Mouse (Mus musculus) macrophage (primary cell): ENCODE data around the gene Snx11. TPM values are rescaled to one million over a fixed set of nuclear protein-coding genes. Genes with fewer than 3 reads are reported as not detected.

Experiments used
- H3K27ac ChIP-seq: fragments of 350-480 bp; formaldehyde crosslinking; 2 replicates; pipeline ENCODE4 v1.9.0; 2021
- H3K36me3 ChIP-seq: fragments of 350-480 bp; formaldehyde crosslinking; 2 replicates; pipeline ENCODE4 v1.9.0; 2021; ENCODE audit errors: inconsistent target
- H3K4me3 ChIP-seq: fragments of 350-480 bp; formaldehyde crosslinking; 2 replicates; pipeline ENCODE4 v1.9.0; 2021; ENCODE audit errors: inconsistent target
- H3K79me2 ChIP-seq: fragments of 350-480 bp; formaldehyde crosslinking; 2 replicates; pipeline ENCODE4 v1.9.0; 2021; ENCODE audit errors: inconsistent target
- WGBS: methylation state at CpG from one replicate; pipeline ENCODE4 v1.1.7; 2026; ENCODE audit warnings: inconsistent platforms; ENCODE audit not compliant: missing documents; 5-methylcytosine and 5-hydroxymethylcytosine counted together
- polyA plus RNA-seq: library from polyadenylated mRNA; stranded (reverse); fragments of 250-400 nt; gene quantifications from 3 replicates; pipeline ENCODE4 v1.2.4, GENCODE M21; 2018; ENCODE audit warnings: inconsistent platforms

Gene Snx11
- polyA plus RNA-seq, 1 experiment from 2014 or later: 14.2 TPM

GRCm38 (mm10) chr11:96762742-96763470 lies 14.5 kb downstream of the Snx11 start:
- Histone ChIP-seq H3K36me3 (no peaks in the 10 kb centered on the region), H3K79me2 (no peaks in the 10 kb centered on the region), H3K27ac (no peak overlapping the region), H3K4me3 (no peak overlapping the region)
- 91% methylated on average over 15 of the region's 15 CpGs for WGBS

DNA sequence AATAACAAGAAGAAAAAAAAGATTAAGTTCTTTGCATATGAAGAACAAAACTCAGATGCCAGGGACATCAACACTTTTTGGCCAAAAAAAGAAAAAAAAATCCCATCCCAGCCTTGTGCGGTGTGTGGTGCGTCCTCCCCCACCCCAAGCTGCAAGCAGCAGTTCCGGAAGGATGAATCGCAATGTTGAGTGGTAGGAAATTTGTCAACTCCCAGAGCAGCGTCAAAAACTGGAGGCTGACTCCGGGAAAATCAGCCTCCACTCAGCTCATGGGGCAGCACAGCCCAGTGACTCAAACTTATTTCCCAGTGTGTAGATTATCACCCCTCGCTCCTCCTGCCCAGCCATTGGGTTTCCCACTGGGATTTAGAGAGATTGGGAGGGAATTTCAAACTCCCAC lies 15.4 kb downstream of the Snx11 start:
- Histone ChIP-seq H3K36me3 (no peaks in the 10 kb centered on the region), H3K79me2 (no peaks in the 10 kb centered on the region), H3K27ac (no peak overlapping the region), H3K4me3 (no peak overlapping the region)
- 85% methylated on average over 7 of the region's 7 CpGs for WGBS

- WGBS: 34% methylated on average over 3 of the region's 3 CpGs
- Histone ChIP-seq H3K36me3 (no peaks in the 10 kb centered on the region), H3K4me3 (no peak overlapping the region), H3K27ac (no peak overlapping the region), H3K79me2 (no peaks in the 10 kb centered on the region)
Measured at GRCm38 (mm10) chr11:96760042-96760441, 17.3 kb downstream of the Snx11 start.

DNA sequence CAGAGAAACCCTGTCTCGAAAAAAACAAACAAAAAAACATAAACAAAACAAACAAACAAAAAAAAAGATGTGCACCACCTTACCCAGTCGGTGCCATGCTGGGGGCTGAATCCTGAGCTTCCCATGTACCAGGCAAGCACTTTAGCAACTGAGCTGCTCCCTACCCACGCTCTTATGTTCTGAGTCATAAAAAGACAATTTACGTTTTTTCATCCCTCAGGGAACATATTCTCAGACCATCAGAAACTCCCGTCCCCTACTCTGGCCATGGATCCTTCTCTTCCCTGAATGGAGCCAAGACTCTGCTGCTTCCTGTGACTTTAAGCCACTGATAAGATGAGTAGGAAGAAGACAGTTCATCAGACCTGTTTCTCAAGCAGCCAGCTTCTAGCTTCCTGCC lies 19.0 kb downstream of the Snx11 start:
- Histone ChIP-seq H3K79me2 (no peaks in the 10 kb centered on the region), H3K4me3 (no peak overlapping the region), H3K36me3 (no peaks in the 10 kb centered on the region), H3K27ac (no peak overlapping the region)
- 83% methylated on average over 5 of the region's 5 CpGs for WGBS

DNA sequence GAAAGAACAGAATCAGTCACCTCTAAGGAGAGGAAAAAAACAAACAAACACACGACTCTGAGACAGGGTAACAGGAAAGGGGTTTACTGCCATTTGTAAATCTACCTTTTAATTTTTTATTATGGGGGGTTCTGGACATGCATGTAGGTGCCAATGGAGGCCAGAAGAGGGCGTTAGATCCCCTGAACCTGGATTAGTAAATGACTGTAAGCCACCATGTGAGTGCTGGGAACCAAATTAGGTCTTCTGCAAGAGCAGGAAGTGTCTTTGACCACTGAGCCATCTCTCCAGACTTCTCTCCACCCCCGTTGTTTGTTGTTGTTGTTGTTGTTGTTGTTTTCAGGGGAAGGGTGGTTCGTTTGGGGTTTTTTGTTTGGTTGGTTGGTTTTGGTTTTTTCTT lies 19.9 kb downstream of the Snx11 start:
- 72% methylated on average over 4 of the region's 4 CpGs for WGBS
- Histone ChIP-seq H3K27ac (no peak overlapping the region), H3K36me3 (no peaks in the 10 kb centered on the region), H3K79me2 (no peaks in the 10 kb centered on the region), H3K4me3 (no peak overlapping the region)

DNA sequence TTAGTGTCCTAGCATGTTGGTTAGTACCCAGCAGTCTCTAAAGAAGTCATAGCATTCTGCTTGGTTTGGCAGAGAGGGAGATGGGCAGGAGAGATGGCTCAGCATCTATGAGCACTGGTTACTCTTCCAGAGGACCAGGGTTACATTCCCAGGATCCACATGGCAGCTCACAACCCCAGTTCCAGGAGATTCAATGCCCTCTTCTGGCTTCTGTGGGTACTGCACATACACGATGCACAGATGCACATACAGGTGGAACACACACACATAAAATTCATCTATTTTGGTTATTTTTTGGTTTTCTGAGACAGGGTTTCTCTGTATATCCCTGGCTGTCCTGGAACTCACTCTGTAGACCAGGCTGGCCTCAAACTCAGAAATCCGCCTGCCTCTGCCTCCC lies 22.1 kb downstream of the Snx11 start:
- Histone ChIP-seq H3K27ac (no peak overlapping the region), H3K4me3 (no peak overlapping the region), H3K79me2 (no peaks in the 10 kb centered on the region), H3K36me3 (no peaks in the 10 kb centered on the region)
- WGBS: 92% methylated on average over 2 of the region's 2 CpGs

DNA sequence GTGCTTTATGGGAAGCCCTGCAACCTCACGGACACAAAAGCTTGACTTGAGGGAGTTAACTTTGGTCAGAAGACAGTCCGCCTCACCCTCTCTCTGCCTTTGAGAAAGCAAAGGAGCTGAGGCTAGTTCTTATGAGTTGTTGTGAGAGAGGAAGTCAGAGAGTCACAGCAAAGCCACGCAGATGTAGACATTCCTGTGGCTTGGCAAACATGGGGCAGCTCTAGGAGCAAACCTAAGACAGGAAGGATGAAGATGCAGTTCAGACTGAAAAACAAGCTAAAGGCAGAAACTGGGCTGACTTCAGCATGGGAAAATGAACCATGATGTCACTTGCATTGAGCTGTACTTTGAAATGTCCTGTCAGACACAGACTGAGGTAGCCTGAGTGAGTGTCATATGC lies 29.8 kb downstream of the Snx11 start:
- no peaks in the 10 kb centered on the region for H3K79me2 ChIP-seq
- H3K4me3 ChIP-seq: no peak overlapping the region
- 40% methylated on average over 3 of the region's 3 CpGs for WGBS
- H3K27ac ChIP-seq: no peak overlapping the region
- H3K36me3 ChIP-seq: no peaks in the 10 kb centered on the region

DNA sequence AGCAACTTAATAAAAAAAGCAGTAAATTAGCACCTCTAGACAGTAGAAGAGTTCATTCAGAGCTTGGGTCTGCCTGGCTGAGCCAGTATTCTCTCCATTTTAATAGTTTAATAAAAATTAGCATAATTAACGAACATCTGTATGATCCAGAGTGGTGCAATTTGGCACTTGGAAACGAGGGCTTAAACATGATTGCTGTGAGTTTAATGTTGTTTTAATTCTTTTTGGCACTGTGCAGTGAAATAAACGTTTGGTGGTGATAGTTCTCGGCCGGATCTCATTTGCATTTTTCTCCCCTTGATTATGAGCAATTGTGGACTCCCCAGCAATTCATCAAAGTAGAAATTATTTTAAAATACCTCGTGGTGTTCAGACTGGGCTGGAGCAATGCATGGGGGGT lies 30.7 kb downstream of the Snx11 start:
- Histone ChIP-seq H3K27ac (no peak overlapping the region), H3K36me3 (no peaks in the 10 kb centered on the region), H3K79me2 (no peaks in the 10 kb centered on the region), H3K4me3 (no peak overlapping the region)
- whole genome bisulfite sequencing: 83% methylated on average over 6 of the region's 6 CpGs

DNA sequence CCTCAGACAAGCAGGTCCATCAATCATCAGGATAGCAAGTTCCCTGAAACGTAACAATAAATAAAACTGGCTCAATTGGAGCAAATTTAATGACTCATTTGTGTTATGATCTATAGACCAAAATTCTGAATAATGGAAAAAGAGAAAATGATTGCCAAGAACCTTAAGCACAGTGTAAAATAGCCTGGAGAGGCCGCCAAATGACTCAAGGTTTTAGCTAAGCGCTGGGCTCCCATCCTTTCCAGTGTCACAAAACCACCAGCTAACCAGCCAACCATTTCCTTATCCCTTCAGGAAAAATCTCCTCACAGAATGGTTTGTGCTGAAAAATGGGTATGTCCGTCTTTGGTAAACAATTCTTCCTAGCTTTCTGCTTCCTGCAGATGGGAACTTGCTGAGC lies 33.5 kb downstream of the Snx11 start:
- WGBS: 82% methylated on average over 4 of the region's 4 CpGs
- no peaks in the 10 kb centered on the region for H3K36me3 ChIP-seq
- H3K27ac ChIP-seq: no peak overlapping the region
- no peaks in the 10 kb centered on the region for H3K79me2 ChIP-seq
- no peak overlapping the region for H3K4me3 ChIP-seq

DNA sequence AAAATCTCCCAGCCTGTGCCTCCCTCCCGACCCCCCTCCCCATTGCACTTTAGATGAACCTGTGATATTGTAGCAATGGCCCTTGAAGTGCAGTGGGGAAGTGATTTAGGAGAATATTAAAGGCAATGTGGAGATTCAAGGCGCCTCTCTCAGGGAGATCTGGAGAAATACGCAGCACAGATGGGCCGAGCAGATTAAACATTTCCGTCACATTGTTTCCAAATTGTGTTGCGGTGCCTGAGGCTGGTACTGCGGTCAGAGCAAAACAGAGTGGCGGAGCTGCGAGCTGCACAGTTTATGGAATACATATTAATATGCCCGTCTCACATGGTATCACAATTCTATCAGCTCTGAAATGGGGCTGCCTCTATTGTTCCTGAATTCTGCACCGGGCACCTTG lies 34.4 kb downstream of the Snx11 start:
- no peak overlapping the region for H3K4me3 ChIP-seq
- 28% methylated on average over 11 of the region's 11 CpGs for WGBS
- H3K27ac ChIP-seq: no peak overlapping the region
- H3K79me2 ChIP-seq: no peaks in the 10 kb centered on the region
- no peaks in the 10 kb centered on the region for H3K36me3 ChIP-seq

DNA sequence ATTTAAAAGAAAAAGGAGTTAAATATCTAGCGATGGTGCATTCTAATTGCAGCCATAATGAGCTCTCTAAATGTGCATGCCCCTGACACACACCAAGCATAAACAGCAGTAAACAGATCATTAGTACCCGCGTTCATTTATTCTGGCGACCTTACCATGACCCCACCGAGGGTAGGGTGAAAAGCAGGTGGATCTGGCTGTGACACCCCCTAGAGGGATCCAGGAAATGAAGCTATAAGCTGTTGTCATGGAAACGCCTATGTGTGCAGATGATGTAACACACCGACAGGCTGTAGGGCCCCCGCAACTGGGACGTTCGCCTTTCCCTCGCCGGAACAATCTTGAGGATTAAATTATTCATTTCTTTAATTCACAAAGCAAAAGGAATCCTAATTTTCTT lies 35.4 kb downstream of the Snx11 start:
- Histone ChIP-seq H3K79me2 (no peaks in the 10 kb centered on the region), H3K4me3 (no peak overlapping the region), H3K27ac (no peak overlapping the region), H3K36me3 (no peaks in the 10 kb centered on the region)
- 39% methylated on average over 12 of the region's 12 CpGs for WGBS

DNA sequence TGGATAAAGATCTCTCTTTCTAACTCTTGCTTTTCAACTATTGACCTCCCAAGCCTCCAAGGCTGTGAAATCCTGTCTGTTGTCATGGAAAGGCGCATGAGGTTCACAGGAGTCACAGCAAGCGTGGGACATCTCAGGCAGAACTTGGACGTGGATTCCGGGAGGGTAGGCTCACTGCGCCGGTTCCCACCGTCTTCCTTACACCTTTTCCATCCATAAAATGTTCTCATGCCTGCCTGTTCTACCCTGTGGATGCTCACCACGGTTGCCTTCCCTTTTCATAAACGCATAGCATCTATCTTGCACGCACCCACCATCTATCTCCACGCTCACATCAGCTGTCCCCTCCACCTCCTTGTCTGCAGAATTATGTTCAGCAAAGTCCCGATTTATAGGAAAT lies 36.6 kb downstream of the Snx11 start:
- Histone ChIP-seq H3K4me3 (no peak overlapping the region), H3K27ac (no peak overlapping the region), H3K36me3 (no peaks in the 10 kb centered on the region), H3K79me2 (no peaks in the 10 kb centered on the region)
- WGBS: 89% methylated on average over 12 of the region's 12 CpGs

DNA sequence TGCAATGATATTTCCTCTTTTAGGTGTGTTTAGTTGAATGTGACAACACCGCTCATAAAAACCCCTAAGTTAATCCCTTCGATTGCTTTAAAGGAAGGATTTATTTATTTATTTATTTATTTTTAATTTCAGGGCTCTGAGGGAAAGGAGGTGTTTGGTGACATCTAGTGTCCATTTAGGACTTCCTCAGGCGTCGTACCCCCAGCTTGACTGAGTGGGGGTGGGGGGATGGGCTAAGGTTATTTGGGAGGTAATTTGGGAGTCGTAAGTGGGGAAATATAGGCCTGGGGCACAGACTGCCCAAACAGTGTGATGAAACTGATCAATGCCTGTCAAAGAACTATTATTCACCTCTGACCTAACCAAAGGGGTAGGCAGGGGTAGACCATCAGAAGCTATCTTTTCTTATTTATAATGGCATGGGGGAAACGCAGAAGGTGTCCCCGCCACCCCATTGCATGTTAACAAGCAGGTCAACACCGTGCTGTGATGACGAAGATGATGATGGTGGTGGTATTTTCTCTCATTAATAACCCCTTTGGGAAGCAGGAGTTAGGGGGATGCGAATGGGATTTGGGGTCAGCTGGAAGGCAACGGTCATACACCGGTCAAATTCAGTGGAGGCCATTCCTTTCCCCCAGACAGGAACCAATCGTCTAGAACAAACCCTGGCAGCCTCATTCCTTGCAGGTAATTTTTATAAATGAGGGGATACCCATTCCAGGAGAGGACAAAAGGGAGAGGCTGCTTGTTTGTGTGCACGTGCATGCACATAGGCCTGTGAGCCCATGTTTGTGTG lies 39.5 kb downstream of the Snx11 start:
- Histone ChIP-seq H3K27ac (no peak overlapping the region), H3K36me3 (no peaks in the 10 kb centered on the region), H3K4me3 (no peak overlapping the region), H3K79me2 (no peaks in the 10 kb centered on the region)
- 80% methylated on average over 14 of the region's 14 CpGs for WGBS

DNA sequence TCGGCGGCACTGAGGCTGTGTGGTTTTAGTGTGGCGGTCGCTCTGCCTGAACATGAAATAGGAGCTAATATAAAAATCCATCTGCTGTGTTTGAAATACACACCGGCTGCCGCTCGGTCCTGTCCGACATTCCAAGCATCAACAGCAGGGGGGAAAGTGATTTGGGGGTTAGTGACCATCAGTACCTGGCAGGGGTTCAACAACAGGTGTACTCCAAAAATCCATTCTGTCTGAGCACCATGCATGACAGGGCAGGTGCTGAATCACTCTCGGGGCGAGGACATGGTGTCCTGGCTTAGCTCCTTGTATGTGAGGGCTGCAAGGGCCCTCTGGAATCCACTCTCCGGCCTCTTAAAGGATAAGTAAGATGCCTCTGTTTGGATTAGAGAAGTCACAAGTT lies 41.0 kb downstream of the Snx11 start:
- WGBS: 45% methylated on average over 11 of the region's 11 CpGs
- no peak overlapping the region for H3K4me3 ChIP-seq
- H3K36me3 ChIP-seq: no peaks in the 10 kb centered on the region
- H3K79me2 ChIP-seq: no peaks in the 10 kb centered on the region
- no peak overlapping the region for H3K27ac ChIP-seq

- Histone ChIP-seq H3K4me3 (no peak overlapping the region), H3K27ac (no peak overlapping the region), H3K79me2 (no peaks in the 10 kb centered on the region), H3K36me3 (no peaks in the 10 kb centered on the region)
- 9% methylated on average over 19 of the region's 19 CpGs for WGBS
Measured at GRCm38 (mm10) chr11:96735908-96736307, 41.5 kb downstream of the Snx11 start.
